26 mouse cellular contexts compared by ENCODE assay signal in genomic region chr6:108073071-108073470, GRCm38 (mm10). TPM values are rescaled to one million over a fixed set of nuclear protein-coding genes. Genes with fewer than 3 reads are reported as not detected.
DNase-seq lines count a peak whose midpoint lies in the region; ATAC-seq lines count a peak whose summit lies in the region.
"Had no signal": no experiment of that assay in that cellular context is flagged by ENCODE, and none has a peak within 500 bp of the region (broad histone marks: within the 10 kb centered on the region; RNA-seq: fewer than 3 reads in every experiment).

No protein-coding gene starts in this region.

- DNase-seq in frontal cortex, adult 2 months (ENCODE audit: extremely low spot score in 1 of 2, low spot score in 1 of 2), result peak; percentile 62 to 80
- DNase-seq in frontal cortex, postnatal 14 days (ENCODE audit: low spot score in 2 of 2), result no peak
- DNase-seq in right cerebral cortex, adult 18-20 months, result peak; percentile 81
- DNase-seq in right cerebral cortex, postnatal 4 days, result no peak
- peak; percentile 59 for DNase-seq in right cerebral cortex, adult 2 months (ENCODE audit: low spot score in 2 of 2)
- no peak for DNase-seq in lung, postnatal 14 days
- DNase-seq in cerebellum, adult 9-10 months, result no peak
- DNase-seq: adrenal gland, postnatal 14 days; cerebellum, adult 2 months; cerebellum, postnatal 25 days; gastrocnemius, postnatal 14 days; heart, postnatal 14 days; kidney, adult 18-20 months; kidney, postnatal 36 days; layer of hippocampus, postnatal 36 days had no signal

- no peak overlapping the region for H3K9ac ChIP-seq in kidney, embryonic 15.5 days
- H3K9ac ChIP-seq: forebrain, embryonic 13.5 days; limb, embryonic 13.5 days; lung, embryonic 15.5 days; midbrain, embryonic 13.5 days; neural tube, embryonic 13.5 days had no signal

- no peaks in the 10 kb centered on the region for H3K9me3 ChIP-seq in kidney, embryonic 15.5 days (replicated peaks)
- H3K9me3 ChIP-seq: forebrain, embryonic 13.5 days; G1E; limb, embryonic 13.5 days; lung, embryonic 15.5 days; midbrain, embryonic 13.5 days had no signal

- ATAC-seq in kidney, embryonic 15.5 days (replicated peaks; ENCODE audit: low FRiP score), result no peak
- ATAC-seq: forebrain, embryonic 13.5 days; hindbrain, embryonic 16.5 days; midbrain, embryonic 13.5 days; Patski had no signal

- H3K4me1 ChIP-seq in kidney, embryonic 15.5 days, result no peaks in the 10 kb centered on the region
- H3K4me1 ChIP-seq: forebrain, embryonic 13.5 days; limb, embryonic 13.5 days; lung, embryonic 15.5 days; midbrain, embryonic 13.5 days; neural tube, embryonic 13.5 days had no signal

- no peak overlapping the region for H3K4me2 ChIP-seq in kidney, embryonic 15.5 days
- H3K4me2 ChIP-seq: forebrain, embryonic 13.5 days; limb, embryonic 13.5 days; liver, embryonic 11.5 days; lung, embryonic 15.5 days; midbrain, embryonic 13.5 days; neural tube, embryonic 13.5 days had no signal

- no peaks in the 10 kb centered on the region for H3K27me3 ChIP-seq in kidney, embryonic 15.5 days
- H3K27me3 ChIP-seq: forebrain, embryonic 13.5 days; limb, embryonic 13.5 days; lung, embryonic 15.5 days; midbrain, embryonic 13.5 days; neural tube, embryonic 13.5 days; Patski had no signal

- no peak overlapping the region for H3K27ac ChIP-seq in kidney, embryonic 15.5 days
- H3K27ac ChIP-seq: forebrain, embryonic 13.5 days; limb, embryonic 13.5 days; lung, embryonic 15.5 days; macrophage; midbrain, embryonic 13.5 days; neural tube, embryonic 13.5 days had no signal

- no peak overlapping the region for H3K4me3 ChIP-seq in kidney, embryonic 15.5 days (replicated peaks)
- H3K4me3 ChIP-seq: forebrain, embryonic 13.5 days; limb, embryonic 13.5 days; lung, embryonic 15.5 days; midbrain, embryonic 13.5 days; neural tube, embryonic 13.5 days had no signal

- 61% methylated on average over 5 of the region's 5 CpGs for WGBS in kidney, embryonic 15.5 days

- peaks cover 21% of the 10 kb centered on the region; the same call in 1 of the 2 replicates for H3K36me3 ChIP-seq in kidney, embryonic 15.5 days

RNA-seq across cellular contexts. Expression of gene Setmar, which starts 8.2 kb away (rescaled TPM):
- 7.9 and 9.3 TPM in 2 replicates for polyA plus RNA-seq in frontal cortex, adult 2 months (2012; rRNA removed)
- polyA plus RNA-seq in kidney, embryonic 15.5 days (2015; fragmentation: Nextera tagmentation; extraction: Ambion mirVana), result 7.3 and 9.2 TPM in 2 replicates

Comparison
In these comparisons a context has a peak if more than half of its experiments do, and no peak if none do; other contexts are left out.
1. DNase-seq: peak in frontal cortex, adult 2 months (2 of 2), right cerebral cortex, adult 18-20 months (single experiment) and right cerebral cortex, adult 2 months (2 of 2); none in frontal cortex, postnatal 14 days (0 of 2), right cerebral cortex, postnatal 4 days (single experiment), lung, postnatal 14 days (single experiment) and cerebellum, adult 9-10 months (single experiment).